Mouse (Mus musculus): ENCODE data around the gene Rcn3. TPM values are rescaled to one million over a fixed set of nuclear protein-coding genes. Genes with fewer than 3 reads are reported as not detected.

The Rcn3 gene
- total and polyA plus RNA-seq, 3 experiments, result 16.0 to 43.0 TPM; not detected in 1

- TF ChIP-seq POLR2AphosphoS2 (IDR thresholded peaks at IDR 0.05; ENCODE audit: low read length) (peak; percentile 37; the same call in 1 of the 2 replicates), CHD2 (IDR thresholded peaks at IDR 0.05; ENCODE audit: low read length) (no peak), ZNF384 (IDR thresholded peaks at IDR 0.05; ENCODE audit: low read depth, low read length) (no peak), SIN3A (IDR thresholded peaks at IDR 0.05; ENCODE audit: low read length) (peak; percentile 91)
Measured at GRCm38 (mm10) chr7:45135993-45136567, 44.1 kb upstream of the Rcn3 start, which contains the start of the genes Gm45713 and Flt3l (continued).

GRCm38 (mm10) chr7:45135370-45135769 lies 43.3 kb upstream of the Rcn3 start:
- H3K9ac ChIP-seq (ENCODE audit: control insufficient read depth, low read depth, low read length, poor library complexity, severe bottlenecking), result peak overlapping the region; percentile 75
- no peak for TF ChIP-seq POLR2AphosphoS2 (IDR thresholded peaks at IDR 0.05; ENCODE audit: low read length)
- no peak for TF ChIP-seq MEF2A (IDR thresholded peaks at IDR 0.05; ENCODE audit: extremely low read depth, insufficient replicate concordance, low read depth, low read length, poor library complexity, severe bottlenecking)
- no peak; the same call in 1 of the 2 replicates for TF ChIP-seq ZMIZ1 (IDR thresholded peaks at IDR 0.05; ENCODE audit: low read depth, low read length)
- no peak for TF ChIP-seq UBTF (IDR thresholded peaks at IDR 0.05; ENCODE audit: borderline replicate concordance, insufficient read depth, low read depth, low read length)
- no peak for TF ChIP-seq ELF1 (IDR thresholded peaks at IDR 0.05; ENCODE audit: low read depth, low read length)
- TF ChIP-seq BHLHE40 (IDR thresholded peaks at IDR 0.05; ENCODE audit: borderline replicate concordance, low read depth, low read length), result no peak
- no peak for TF ChIP-seq CHD2 (IDR thresholded peaks at IDR 0.05; ENCODE audit: low read length)
- TF ChIP-seq GATA1 (IDR thresholded peaks at IDR 0.05; ENCODE audit: low read depth, low read length), result peak; percentile 93
- no peak for TF ChIP-seq MAFK (IDR thresholded peaks at IDR 0.05; ENCODE audit: borderline replicate concordance, low read depth, low read length)
- no peak for TF ChIP-seq CHD1 (IDR thresholded peaks at IDR 0.05; ENCODE audit: low read depth, low read length)
- TF ChIP-seq SMC3 (IDR thresholded peaks at IDR 0.05; ENCODE audit: low read depth, low read length), result no peak
- TF ChIP-seq ZNF384 (IDR thresholded peaks at IDR 0.05; ENCODE audit: low read depth, low read length), result no peak
- TF ChIP-seq NRF1 (IDR thresholded peaks at IDR 0.05; ENCODE audit: insufficient read depth, low read depth, low read length, poor library complexity, severe bottlenecking), result no peak
- peak; percentile 48 for TF ChIP-seq SIN3A (IDR thresholded peaks at IDR 0.05; ENCODE audit: low read length)
- TF ChIP-seq POLR2AphosphoS5 (IDR thresholded peaks at IDR 0.05; ENCODE audit: borderline replicate concordance, low read depth, low read length), result no peak
- TF ChIP-seq MYC (IDR thresholded peaks at IDR 0.05; ENCODE audit: low read depth, low read length), result peak; percentile 57; the same call in 1 of the 2 replicates
- TF ChIP-seq ZKSCAN1 (IDR thresholded peaks at IDR 0.05; ENCODE audit: low read depth, low read length), result no peak
- peak in 1 of 2 experiments; percentile 6; a peak in 1 of 4 replicates for TF ChIP-seq POLR2A (IDR thresholded peaks at IDR 0.05; ENCODE audit: control insufficient read depth in 1 of 2, insufficient read depth in 1 of 2, low read depth in 1 of 2, low read length in 2 of 2, poor library complexity in 1 of 2)
- 0 out of 2 replicates have a peak, but pooled peaks have one; percentile 30 for TF ChIP-seq TBP (IDR thresholded peaks at IDR 0.05; ENCODE audit: low read depth, low read length)
- TF ChIP-seq E2F4 (IDR thresholded peaks at IDR 0.05; ENCODE audit: borderline replicate concordance, low read depth, low read length), result no peak
- no peak for TF ChIP-seq USF2 (IDR thresholded peaks at IDR 0.05; ENCODE audit: borderline replicate concordance in 1 of 2, insufficient read depth in 1 of 2, low read depth in 1 of 2, low read length in 2 of 2)
- TF ChIP-seq MAZ (IDR thresholded peaks at IDR 0.05; ENCODE audit: low read depth, low read length), result no peak; the same call in none of the 2 replicates
- TF ChIP-seq EP300 (IDR thresholded peaks at IDR 0.05; ENCODE audit: low read depth in 1 of 2, low read length in 2 of 2), result peak in 1 of 2 experiments; percentile 23; a peak in 1 of 4 replicates
- no peak for TF ChIP-seq RCOR1 (IDR thresholded peaks at IDR 0.05; ENCODE audit: low read depth, low read length)
- TF ChIP-seq ZC3H11A (IDR thresholded peaks at IDR 0.05; ENCODE audit: low read depth, low read length), result no peak
- peak; percentile 70; the same call in 1 of the 2 replicates for TF ChIP-seq MAX (IDR thresholded peaks at IDR 0.05; ENCODE audit: low read length)
- no peak for TF ChIP-seq GABPA (IDR thresholded peaks at IDR 0.05; ENCODE audit: low read depth, low read length)
- no peak for TF ChIP-seq HCFC1 (IDR thresholded peaks at IDR 0.05; ENCODE audit: low read depth, low read length)
- no peak for TF ChIP-seq MXI1 (IDR thresholded peaks at IDR 0.05; ENCODE audit: low read depth, low read length)
- no peak for TF ChIP-seq USF1 (IDR thresholded peaks at IDR 0.05; ENCODE audit: low read depth, low read length)
- peak; percentile 55; the same call in 1 of the 2 replicates for TF ChIP-seq ETS1 (IDR thresholded peaks at IDR 0.05; ENCODE audit: low read depth, low read length)
- no peak for TF ChIP-seq JUND (IDR thresholded peaks at IDR 0.05; ENCODE audit: low read depth, low read length)
- TF ChIP-seq TAL1 (IDR thresholded peaks at IDR 0.05; ENCODE audit: low read length), result no peak

More at GRCm38 (mm10) chr7:45135370-45135769, 43.3 kb upstream of the Rcn3 start:
- Histone ChIP-seq H3K27me3 (ENCODE audit: control insufficient read depth in 1 of 2, insufficient read depth in 2 of 2, low read length in 2 of 2) (no peaks in the 10 kb centered on the region), H3K4me3 (ENCODE audit: control insufficient read depth in 1 of 2, insufficient read depth in 1 of 2, low read depth in 2 of 2, low read length in 2 of 2) (peak overlapping the region; percentile 61 to 74), H3K4me1 (ENCODE audit: control insufficient read depth in 1 of 2, insufficient read depth in 2 of 2, low read length in 2 of 2) (peaks cover 11 to 29% of the 10 kb centered on the region in 2 experiments), H3K79me2 (ENCODE audit: control insufficient read depth, insufficient read depth, low read length, poor library complexity) (no peaks in the 10 kb centered on the region; the same call in 1 of the 2 replicates), H3K9me3 (replicated peaks; ENCODE audit: insufficient read depth, low read length) (no peaks in the 10 kb centered on the region), H3K36me3 (ENCODE audit: control insufficient read depth in 1 of 2, insufficient read depth in 2 of 2, low read length in 2 of 2) (peaks cover 0 to 18% of the 10 kb centered on the region in 2 experiments; a peak in 2 of 4 replicates), H3K27ac (ENCODE audit: control insufficient read depth, low read depth, low read length) (peak overlapping the region; percentile 92)
- DNase-seq (ENCODE audit: low read depth, low spot score), result peak; percentile 74

All from MEL (cell line).